Mouse (Mus musculus) C2C12 (cell line): ENCODE measurements around the gene Adal.

Experiments
- CEBPB ChIP-seq: IDR thresholded peaks from one replicate; pipeline ENCODE4 v1.6.1; 2011; ENCODE audit warnings: low read depth, mild to moderate bottlenecking, control low read depth, moderate library complexity
- CTCF ChIP-seq: IDR thresholded peaks from one replicate; pipeline ENCODE4 v1.5.1; 2011; ENCODE audit not compliant: control insufficient read depth, insufficient read depth, insufficient read length
- FOSL1 ChIP-seq: IDR thresholded peaks from one replicate; pipeline ENCODE4 v1.8.0; 2011; ENCODE audit warnings: mild to moderate bottlenecking, low read length; ENCODE audit not compliant: poor library complexity, insufficient read depth, severe bottlenecking
- MAX ChIP-seq: IDR thresholded peaks from one replicate; pipeline ENCODE4 v1.6.1; 2011; ENCODE audit warnings: mild to moderate bottlenecking, control low read depth
- MYOD1 ChIP-seq: IDR thresholded peaks from one replicate; pipeline ENCODE4 v1.6.1; 2011; ENCODE audit warnings: low read depth; ENCODE audit not compliant: control insufficient read depth, insufficient read length
- MYOG ChIP-seq: IDR thresholded peaks from one replicate; pipeline ENCODE4 v1.6.1; 2011; ENCODE audit not compliant: control insufficient read depth, insufficient read length; ENCODE audit errors: extremely low read depth
- USF1 ChIP-seq: IDR thresholded peaks from one replicate; pipeline ENCODE4 v1.6.1; 2011; ENCODE audit warnings: low read depth, mild to moderate bottlenecking, control low read depth, moderate library complexity

DNA sequence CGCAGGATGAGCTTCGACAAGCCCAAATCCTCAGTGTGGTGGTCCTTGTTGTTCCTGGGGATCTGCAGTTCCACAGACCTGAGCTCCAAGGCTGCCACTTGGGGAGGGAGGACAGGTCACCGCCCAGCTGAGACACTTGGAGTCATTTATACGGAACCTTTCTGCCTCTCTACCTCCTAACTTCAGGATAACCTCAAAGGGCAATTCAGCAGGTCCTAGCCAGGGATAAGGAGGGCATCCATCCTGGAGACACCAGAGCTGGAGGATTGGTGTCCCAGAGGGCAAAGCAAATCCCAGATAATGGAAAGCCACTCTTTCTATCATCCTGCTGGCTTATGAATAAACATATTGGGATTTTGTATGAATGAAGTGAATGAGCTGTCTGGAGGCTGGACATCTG, 30.5 kb upstream of the Adal start, which contains the start of gene Tgm7:
- TF ChIP-seq CTCF (no peak), CEBPB (no peak), USF1 (no peak), MAX (no peak), MYOD1 (no peak), MYOG (no peak), FOSL1 (no peak)
